Comparison of ENCODE assay signal across 19 mouse cellular contexts in the genomic region with DNA sequence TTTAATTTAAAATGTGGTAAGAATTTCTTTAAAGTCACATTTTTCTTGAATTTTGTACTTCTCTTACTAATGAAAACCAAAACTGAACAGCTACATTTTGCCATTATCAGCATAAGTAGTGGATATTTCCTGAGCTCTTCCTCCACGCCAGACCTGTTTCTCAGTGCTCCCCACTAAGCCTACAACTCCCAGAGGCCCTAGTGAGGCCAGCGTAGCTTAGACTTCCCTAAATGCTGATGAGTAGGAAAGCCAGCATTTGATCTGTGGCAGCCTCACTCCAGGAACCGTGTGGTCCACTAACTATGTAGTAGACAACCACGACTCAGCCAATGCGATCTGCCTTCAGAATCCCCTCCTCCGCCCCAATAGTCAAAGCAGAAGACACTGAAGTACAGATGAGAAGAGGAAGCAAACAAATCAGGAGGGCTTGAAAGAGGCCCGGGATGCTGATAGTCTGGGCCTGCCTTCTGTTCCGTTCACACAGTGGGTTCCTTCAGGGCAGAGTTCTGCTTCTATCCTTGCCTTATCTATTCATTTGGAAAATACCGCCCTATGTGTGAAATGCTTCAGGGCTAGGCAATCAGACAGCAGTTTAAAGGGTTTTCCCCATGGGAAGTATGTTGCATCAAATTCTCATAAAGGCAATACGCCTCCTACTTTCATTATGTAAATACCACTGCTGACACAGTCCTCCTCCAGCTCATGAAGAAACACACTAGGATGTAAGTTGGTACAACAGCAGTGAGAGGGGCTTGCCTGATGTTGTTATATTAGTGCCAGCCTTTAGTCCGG.
A peak's percentile ranks its signal among the peaks of the same experiment; 100 is the strongest.
DNase-seq lines count a peak whose midpoint lies in the region; ATAC-seq lines count a peak whose summit lies in the region.
"Had no signal": no experiment of that assay in that cellular context is flagged by ENCODE, and none has a peak within 500 bp of the region (broad histone marks: within the 10 kb centered on the region; RNA-seq: fewer than 3 reads in every experiment).

No protein-coding gene starts in this region.

- ATAC-seq in heart, embryonic 11.5 days (replicated peaks; ENCODE audit: insufficient number of reproducible peaks, low FRiP score, low TSS enrichment) = no peak
- ATAC-seq in neural tube, embryonic 13.5 days (ENCODE audit: low read depth) = peak; percentile 15; the same call in 1 of the 2 replicates
- no peak for ATAC-seq in neural tube, embryonic 15.5 days (ENCODE audit: low FRiP score)
- ATAC-seq in activated CD4-positive, CD25-positive, alpha-beta regulatory T cell, adult 4 months = peak; percentile 89
- ATAC-seq: liver, postnatal 0 days had no signal

- H3K36me3 ChIP-seq in heart, embryonic 11.5 days (ENCODE audit: control insufficient read depth, insufficient read depth, low read length) = no peaks in the 10 kb centered on the region
- H3K36me3 ChIP-seq in neural tube, embryonic 13.5 days = no peaks in the 10 kb centered on the region
- no peaks in the 10 kb centered on the region for H3K36me3 ChIP-seq in neural tube, embryonic 15.5 days
- H3K36me3 ChIP-seq: embryonic facial prominence, embryonic 10.5 days; heart, embryonic 12.5 days; limb, embryonic 15.5 days had no signal

- H3K4me3 ChIP-seq in heart, embryonic 11.5 days (ENCODE audit: low read depth, low read length) = no peak overlapping the region
- H3K4me3 ChIP-seq in neural tube, embryonic 13.5 days = no peak overlapping the region
- H3K4me3 ChIP-seq in neural tube, embryonic 15.5 days (replicated peaks) = no peak overlapping the region
- H3K4me3 ChIP-seq: embryonic facial prominence, embryonic 10.5 days; heart, embryonic 12.5 days; limb, embryonic 15.5 days; myocyte had no signal

- peaks cover 9% of the 10 kb centered on the region; the same call in 1 of the 2 replicates for H3K4me1 ChIP-seq in heart, embryonic 11.5 days (ENCODE audit: control insufficient read depth, insufficient read depth, low read length)
- peaks cover 10% of the 10 kb centered on the region for H3K4me1 ChIP-seq in neural tube, embryonic 13.5 days (replicated peaks)
- H3K4me1 ChIP-seq in neural tube, embryonic 15.5 days = peaks cover 10% of the 10 kb centered on the region; the same call in 1 of the 2 replicates
- H3K4me1 ChIP-seq: limb, embryonic 15.5 days had no signal

- no peaks in the 10 kb centered on the region for H3K27me3 ChIP-seq in heart, embryonic 11.5 days (ENCODE audit: control insufficient read depth, insufficient read depth, low read length)
- no peaks in the 10 kb centered on the region; the same call in 1 of the 2 replicates for H3K27me3 ChIP-seq in neural tube, embryonic 13.5 days
- no peaks in the 10 kb centered on the region for H3K27me3 ChIP-seq in neural tube, embryonic 15.5 days (replicated peaks)
- H3K27me3 ChIP-seq: heart, embryonic 12.5 days; limb, embryonic 15.5 days had no signal

- 57% methylated on average over 11 of the region's 11 CpGs for WGBS in heart, embryonic 11.5 days (ENCODE audit: insufficient replicate concordance)
- 58% methylated on average over 11 of the region's 11 CpGs for WGBS in neural tube, embryonic 13.5 days
- WGBS in neural tube, embryonic 15.5 days = 60% methylated on average over 11 of the region's 11 CpGs

- H3K9me3 ChIP-seq in heart, embryonic 11.5 days (replicated peaks; ENCODE audit: control insufficient read depth, low read length) = no peaks in the 10 kb centered on the region
- H3K9me3 ChIP-seq in neural tube, embryonic 13.5 days = no peaks in the 10 kb centered on the region
- no peaks in the 10 kb centered on the region for H3K9me3 ChIP-seq in neural tube, embryonic 15.5 days (replicated peaks)
- H3K9me3 ChIP-seq: embryonic facial prominence, embryonic 10.5 days; heart, embryonic 12.5 days; limb, embryonic 15.5 days had no signal

- no peak overlapping the region for H3K9ac ChIP-seq in heart, embryonic 11.5 days (ENCODE audit: low read depth, low read length)
- no peak overlapping the region for H3K9ac ChIP-seq in neural tube, embryonic 13.5 days
- no peak overlapping the region for H3K9ac ChIP-seq in neural tube, embryonic 15.5 days (replicated peaks)
- H3K9ac ChIP-seq: heart, embryonic 12.5 days; limb, embryonic 15.5 days; liver, postnatal 0 days had no signal

- no peak overlapping the region for H3K4me2 ChIP-seq in heart, embryonic 11.5 days
- H3K4me2 ChIP-seq in neural tube, embryonic 13.5 days = no peak overlapping the region
- H3K4me2 ChIP-seq in neural tube, embryonic 15.5 days = no peak overlapping the region
- H3K4me2 ChIP-seq: heart, embryonic 12.5 days; limb, embryonic 15.5 days had no signal

- H3K27ac ChIP-seq in heart, embryonic 11.5 days (ENCODE audit: low read depth, low read length) = 0 out of 2 replicates have a peak overlapping the region, but pooled peaks have one; percentile 35
- H3K27ac ChIP-seq in neural tube, embryonic 13.5 days (replicated peaks) = no peak overlapping the region
- no peak overlapping the region for H3K27ac ChIP-seq in neural tube, embryonic 15.5 days (replicated peaks)
- H3K27ac ChIP-seq: embryonic facial prominence, embryonic 10.5 days; limb, embryonic 15.5 days had no signal

- no peak for DNase-seq in heart, adult 18-20 months
- peak; percentile 61 for DNase-seq in induced T-regulatory cell, adult 2 months (ENCODE audit: low read depth)
- DNase-seq in lung, postnatal 25 days (ENCODE audit: low spot score) = no peak
- DNase-seq in kidney, adult 8-10 months = no peak
- DNase-seq: adrenal gland, postnatal 36 days; cerebellum, postnatal 25 days; gastrocnemius, postnatal 14 days; heart, postnatal 4 days; liver, postnatal 0 days; right cerebral cortex, postnatal 14 days; thymus, adult 18-20 months had no signal

Comparison
In these comparisons a context has a peak if more than half of its experiments do, and no peak if none do; other contexts are left out.
1. ATAC-seq: peak in neural tube, embryonic 13.5 days (single experiment) and activated CD4-positive, CD25-positive, alpha-beta regulatory T cell, adult 4 months (single experiment); none in heart, embryonic 11.5 days (single experiment) and neural tube, embryonic 15.5 days (single experiment).